Mouse (Mus musculus): Measurements from ENCODE around the gene Flad1. TPM values are rescaled to one million over a fixed set of nuclear protein-coding genes. Genes with fewer than 3 reads are reported as not detected.

The Flad1 gene
- polyA plus RNA-seq (2014; fragmentation: Nextera tagmentation; extraction: Ambion mirVana), result 22.3 and 24.5 TPM in 2 replicates

- WGBS, result 6% methylated on average over 28 of the region's 28 CpGs
- ATAC-seq (ENCODE audit: insufficient number of reproducible peaks, insufficient read depth, low FRiP score, low read depth), result peak; percentile 99
Observed at GRCm38 (mm10) chr3:89411490-89412393, at the start of gene Flad1. Gene Flad1 (minus strand): TSS chr3:89411870.

GRCm38 (mm10) chr3:89458965-89459807, 47.5 kb upstream of the Flad1 start:
- peak; percentile 88 for ATAC-seq (ENCODE audit: insufficient number of reproducible peaks, insufficient read depth, low FRiP score, low read depth)
- Histone ChIP-seq H3K9me3 (ENCODE audit: control insufficient read depth, low read depth, low read length) (no peaks in the 10 kb centered on the region), H3K4me3 (ENCODE audit: low read depth, low read length) (peak overlapping the region; percentile 70), H3K4me2 (replicated peaks; ENCODE audit: low read depth, low read length) (peak overlapping the region; percentile 79), H3K27ac (ENCODE audit: low read length) (peak overlapping the region; percentile 82), H3K9ac (replicated peaks; ENCODE audit: low read depth, low read length) (peak overlapping the region; percentile 64), H3K27me3 (ENCODE audit: control insufficient read depth, insufficient read depth, low read length) (no peaks in the 10 kb centered on the region), H3K4me1 (ENCODE audit: control insufficient read depth, insufficient read depth, low read length) (no peaks in the 10 kb centered on the region), H3K36me3 (ENCODE audit: control insufficient read depth, insufficient read depth, low read length) (peaks cover 3% of the 10 kb centered on the region; the same call in 1 of the 2 replicates)
- WGBS, result 1% methylated on average over 35 of the region's 36 CpGs

More at GRCm38 (mm10) chr3:89411490-89412393, at the start of gene Flad1:
- H3K9ac ChIP-seq (replicated peaks; ENCODE audit: low read depth, low read length), result peak within 1 kb of the TSS; percentile 48
- peak within 1 kb of the TSS; percentile 62 for H3K4me3 ChIP-seq (ENCODE audit: low read depth, low read length)
- H3K27ac ChIP-seq (ENCODE audit: low read length), result peak within 1 kb of the TSS; percentile 39; the same call in 1 of the 2 replicates
- peak within 1 kb of the TSS; percentile 78 for H3K4me2 ChIP-seq (replicated peaks; ENCODE audit: low read depth, low read length)
- peaks cover 26% of the 10 kb centered on the region for H3K36me3 ChIP-seq (ENCODE audit: control insufficient read depth, insufficient read depth, low read length)
- no peaks in the 10 kb centered on the region for H3K27me3 ChIP-seq (ENCODE audit: control insufficient read depth, insufficient read depth, low read length)
- peaks cover 9% of the 10 kb centered on the region; the same call in 1 of the 2 replicates for H3K4me1 ChIP-seq (ENCODE audit: control insufficient read depth, insufficient read depth, low read length)
- no peaks in the 10 kb centered on the region for H3K9me3 ChIP-seq (ENCODE audit: control insufficient read depth, low read depth, low read length)

GRCm38 (mm10) chr3:89458372-89458964, 46.8 kb upstream of the Flad1 start:
- H3K9ac ChIP-seq (replicated peaks; ENCODE audit: low read depth, low read length), result no peak overlapping the region
- peak overlapping the region; percentile 70 for H3K4me3 ChIP-seq (ENCODE audit: low read depth, low read length)
- H3K27me3 ChIP-seq (ENCODE audit: control insufficient read depth, insufficient read depth, low read length), result no peaks in the 10 kb centered on the region
- 0 out of 2 replicates have a peak, but pooled peaks have one; percentile 50 for ATAC-seq (ENCODE audit: insufficient number of reproducible peaks, insufficient read depth, low FRiP score, low read depth)
- no peaks in the 10 kb centered on the region for H3K9me3 ChIP-seq (ENCODE audit: control insufficient read depth, low read depth, low read length)
- H3K27ac ChIP-seq (ENCODE audit: low read length), result no peak overlapping the region; the same call in 1 of the 2 replicates
- H3K4me2 ChIP-seq (replicated peaks; ENCODE audit: low read depth, low read length), result peak overlapping the region; percentile 79
- H3K36me3 ChIP-seq (ENCODE audit: control insufficient read depth, insufficient read depth, low read length), result peaks cover 3% of the 10 kb centered on the region; the same call in 1 of the 2 replicates
- H3K4me1 ChIP-seq (ENCODE audit: control insufficient read depth, insufficient read depth, low read length), result no peaks in the 10 kb centered on the region
- WGBS, result 43% methylated on average over 13 of the region's 13 CpGs

GRCm38 (mm10) chr3:89456726-89457665, 45.3 kb upstream of the Flad1 start:
- no peaks in the 10 kb centered on the region for H3K27me3 ChIP-seq (ENCODE audit: control insufficient read depth, insufficient read depth, low read length)
- no peaks in the 10 kb centered on the region for H3K9me3 ChIP-seq (ENCODE audit: control insufficient read depth, low read depth, low read length)
- H3K4me2 ChIP-seq (replicated peaks; ENCODE audit: low read depth, low read length), result no peak overlapping the region
- no peak for ATAC-seq (ENCODE audit: insufficient number of reproducible peaks, insufficient read depth, low FRiP score, low read depth)
- peaks cover 3% of the 10 kb centered on the region; the same call in 1 of the 2 replicates for H3K36me3 ChIP-seq (ENCODE audit: control insufficient read depth, insufficient read depth, low read length)
- H3K27ac ChIP-seq (ENCODE audit: low read length), result no peak overlapping the region
- 43% methylated on average over 10 of the region's 10 CpGs for WGBS
- H3K4me3 ChIP-seq (ENCODE audit: low read depth, low read length), result no peak overlapping the region
- no peak overlapping the region for H3K9ac ChIP-seq (replicated peaks; ENCODE audit: low read depth, low read length)
- H3K4me1 ChIP-seq (ENCODE audit: control insufficient read depth, insufficient read depth, low read length), result no peaks in the 10 kb centered on the region

GRCm38 (mm10) chr3:89455786-89456285, 44.2 kb upstream of the Flad1 start:
- 54% methylated on average over 1 of the region's 1 CpGs for WGBS
- ATAC-seq (ENCODE audit: insufficient number of reproducible peaks, insufficient read depth, low FRiP score, low read depth), result no peak
- Histone ChIP-seq H3K27me3 (ENCODE audit: control insufficient read depth, insufficient read depth, low read length) (no peaks in the 10 kb centered on the region), H3K9me3 (ENCODE audit: control insufficient read depth, low read depth, low read length) (no peaks in the 10 kb centered on the region), H3K27ac (ENCODE audit: low read length) (no peak overlapping the region), H3K4me1 (ENCODE audit: control insufficient read depth, insufficient read depth, low read length) (no peaks in the 10 kb centered on the region), H3K4me2 (replicated peaks; ENCODE audit: low read depth, low read length) (no peak overlapping the region), H3K4me3 (ENCODE audit: low read depth, low read length) (no peak overlapping the region), H3K9ac (replicated peaks; ENCODE audit: low read depth, low read length) (no peak overlapping the region), H3K36me3 (ENCODE audit: control insufficient read depth, insufficient read depth, low read length) (no peaks in the 10 kb centered on the region)

- no peak for ATAC-seq (ENCODE audit: insufficient number of reproducible peaks, insufficient read depth, low FRiP score, low read depth)
- Histone ChIP-seq H3K36me3 (ENCODE audit: control insufficient read depth, insufficient read depth, low read length) (no peaks in the 10 kb centered on the region), H3K4me2 (replicated peaks; ENCODE audit: low read depth, low read length) (no peak within 1 kb of the TSS), H3K9me3 (ENCODE audit: control insufficient read depth, low read depth, low read length) (no peaks in the 10 kb centered on the region), H3K27ac (ENCODE audit: low read length) (no peak within 1 kb of the TSS), H3K4me3 (ENCODE audit: low read depth, low read length) (no peak within 1 kb of the TSS), H3K27me3 (ENCODE audit: control insufficient read depth, insufficient read depth, low read length) (no peaks in the 10 kb centered on the region), H3K9ac (replicated peaks; ENCODE audit: low read depth, low read length) (no peak within 1 kb of the TSS), H3K4me1 (ENCODE audit: control insufficient read depth, insufficient read depth, low read length) (no peaks in the 10 kb centered on the region)
- 48% methylated on average over 10 of the region's 10 CpGs for WGBS
Observed at GRCm38 (mm10) chr3:89454401-89455177, 42.9 kb upstream of the Flad1 start, which contains the start of gene Pmvk. Gene Pmvk (plus strand): TSS chr3:89454541.

- 80% methylated on average over 1 of the region's 1 CpGs for WGBS
- H3K27ac ChIP-seq (ENCODE audit: low read length), result no peak overlapping the region
- H3K36me3 ChIP-seq (ENCODE audit: control insufficient read depth, insufficient read depth, low read length), result peaks cover 5% of the 10 kb centered on the region; the same call in 1 of the 2 replicates
- H3K9me3 ChIP-seq (ENCODE audit: control insufficient read depth, low read depth, low read length), result no peaks in the 10 kb centered on the region
- no peak overlapping the region for H3K4me3 ChIP-seq (ENCODE audit: low read depth, low read length)
- no peak overlapping the region for H3K9ac ChIP-seq (replicated peaks; ENCODE audit: low read depth, low read length)
- H3K27me3 ChIP-seq (ENCODE audit: control insufficient read depth, insufficient read depth, low read length), result no peaks in the 10 kb centered on the region
- no peak for ATAC-seq (ENCODE audit: insufficient number of reproducible peaks, insufficient read depth, low FRiP score, low read depth)
- peaks cover 3% of the 10 kb centered on the region; the same call in 1 of the 2 replicates for H3K4me1 ChIP-seq (ENCODE audit: control insufficient read depth, insufficient read depth, low read length)
- no peak overlapping the region for H3K4me2 ChIP-seq (replicated peaks; ENCODE audit: low read depth, low read length)
Observed at GRCm38 (mm10) chr3:89451916-89452315, 40.2 kb upstream of the Flad1 start.
